Comparison of ENCODE assay signal across 8 mouse cellular contexts in genomic region chr7:127935748-127936159, GRCm38 (mm10). TPM values are rescaled to one million over a fixed set of nuclear protein-coding genes. Genes with fewer than 3 reads are reported as not detected.
A peak's percentile ranks its signal among the peaks of the same experiment; 100 is the strongest.
DNase-seq lines count a peak whose midpoint lies in the region; ATAC-seq and TF ChIP-seq lines count a peak whose summit lies in the region.

No protein-coding gene starts in this region.

- under 1% methylated on average over 37 of the region's 38 CpGs for WGBS in forebrain, embryonic 16.5 days
- WGBS in liver, embryonic 16.5 days (ENCODE audit: insufficient replicate concordance) = under 1% methylated on average over 38 of the region's 38 CpGs

- H3K4me2 ChIP-seq in forebrain, embryonic 16.5 days (ENCODE audit: low read length) = peak overlapping the region; percentile 90
- peak overlapping the region; percentile 99 for H3K4me2 ChIP-seq in liver, embryonic 16.5 days (ENCODE audit: low read depth, low read length)

- peaks cover 2% of the 10 kb centered on the region for H3K4me1 ChIP-seq in ES-Bruce4 (ENCODE audit: control insufficient read depth, insufficient read depth, low read length)
- peaks cover 14% of the 10 kb centered on the region for H3K4me1 ChIP-seq in forebrain, embryonic 16.5 days (replicated peaks; ENCODE audit: control insufficient read depth, insufficient read depth, low read length)
- peaks cover 20% of the 10 kb centered on the region for H3K4me1 ChIP-seq in liver, embryonic 16.5 days (ENCODE audit: control insufficient read depth, low read depth, low read length)

- H3K36me3 ChIP-seq in ES-Bruce4 (ENCODE audit: control insufficient read depth, insufficient read depth, low read length, poor library complexity, severe bottlenecking) = no peaks in the 10 kb centered on the region
- H3K36me3 ChIP-seq in forebrain, embryonic 16.5 days (ENCODE audit: control insufficient read depth, insufficient read depth) = no peaks in the 10 kb centered on the region
- no peaks in the 10 kb centered on the region for H3K36me3 ChIP-seq in liver, embryonic 16.5 days (ENCODE audit: control insufficient read depth, insufficient read depth)

- ATAC-seq in forebrain, embryonic 16.5 days = peak; percentile 57
- no peak; the same call in 1 of the 2 replicates for ATAC-seq in liver, embryonic 16.5 days (ENCODE audit: low read depth)
- ATAC-seq in granulocyte monocyte progenitor cell, adult 5-6 weeks (replicated peaks; ENCODE audit: poor library complexity, severe bottlenecking) = no peak

- H3K4me3 ChIP-seq in gastrocnemius, adult 2 months = peak overlapping the region; percentile 76
- H3K4me3 ChIP-seq in ES-Bruce4 (ENCODE audit: low read depth, low read length) = peak overlapping the region; percentile 81
- peak overlapping the region; percentile 84 for H3K4me3 ChIP-seq in forebrain, embryonic 16.5 days (replicated peaks; ENCODE audit: low read length)
- peak overlapping the region; percentile 74 for H3K4me3 ChIP-seq in liver, embryonic 16.5 days (ENCODE audit: low read depth, low read length)

- no peak for TF ChIP-seq CTCF in gastrocnemius, adult 2 months (IDR thresholded peaks at IDR 0.05)
- TF ChIP-seq CTCF in ES-Bruce4 (IDR thresholded peaks at IDR 0.05; ENCODE audit: low read depth, low read length) = no peak

- intact Hi-C loops in gastrocnemius, adult 2 months (cut with DNase I) = loop anchor here (1.0 to 10.0 kb wide), 4 partner anchors 23 to 269 kb away; partner anchors contain the start of genes Cox6a2, Gm21974, Hsd3b7 and Kat8

- peak overlapping the region; percentile 85 for H3K9ac ChIP-seq in ES-Bruce4 (ENCODE audit: low read depth, poor library complexity, severe bottlenecking)
- peak overlapping the region; percentile 91 for H3K9ac ChIP-seq in forebrain, embryonic 16.5 days (replicated peaks; ENCODE audit: low read depth, low read length)
- peak overlapping the region; percentile 80 for H3K9ac ChIP-seq in liver, embryonic 16.5 days (ENCODE audit: low read depth, low read length)

- TF ChIP-seq POLR2A in ES-Bruce4 (IDR thresholded peaks at IDR 0.05; ENCODE audit: insufficient read depth, low read length) = no peak

- H3K27ac ChIP-seq in gastrocnemius, adult 2 months = peak overlapping the region; percentile 87
- H3K27ac ChIP-seq in ES-Bruce4 (ENCODE audit: insufficient read depth, low read length) = no peak overlapping the region
- H3K27ac ChIP-seq in forebrain, embryonic 16.5 days (ENCODE audit: low read length) = peak overlapping the region; percentile 65
- 0 out of 2 replicates have a peak overlapping the region, but pooled peaks have one; percentile 26 for H3K27ac ChIP-seq in liver, embryonic 16.5 days (ENCODE audit: low read length)

- no peak for DNase-seq in gastrocnemius, adult 2 months
- DNase-seq in gastrocnemius, adult 18-20 months (ENCODE audit: low spot score) = no peak
- DNase-seq in yolk sac, embryonic 10.5 days (ENCODE audit: low spot score) = no peak
- no peak for DNase-seq in layer of hippocampus, adult 9-11 months

- no peak for TF ChIP-seq EP300 in ES-Bruce4 (IDR thresholded peaks at IDR 0.05; ENCODE audit: insufficient read depth, low read depth, low read length)

- H3K9me3 ChIP-seq in ES-Bruce4 (replicated peaks; ENCODE audit: control insufficient read depth, insufficient read depth, low read length, poor library complexity, severe bottlenecking) = no peaks in the 10 kb centered on the region
- no peaks in the 10 kb centered on the region for H3K9me3 ChIP-seq in forebrain, embryonic 16.5 days (ENCODE audit: control insufficient read depth, low read length)
- H3K9me3 ChIP-seq in liver, embryonic 16.5 days (replicated peaks; ENCODE audit: control insufficient read depth, low read length) = no peaks in the 10 kb centered on the region

- no peaks in the 10 kb centered on the region for H3K27me3 ChIP-seq in ES-Bruce4 (ENCODE audit: control insufficient read depth, insufficient read depth, low read length, poor library complexity, severe bottlenecking)
- H3K27me3 ChIP-seq in forebrain, embryonic 16.5 days (replicated peaks; ENCODE audit: control insufficient read depth, insufficient read depth, low read length) = no peaks in the 10 kb centered on the region
- H3K27me3 ChIP-seq in liver, embryonic 16.5 days (ENCODE audit: control insufficient read depth, insufficient read depth, low read depth, low read length) = no peaks in the 10 kb centered on the region

RNA-seq across cellular contexts. Expression of gene Prss8, which starts 5.8 kb away (rescaled TPM):
- not detected for total RNA-seq in gastrocnemius, adult 2 months (2021)
- total RNA-seq in gastrocnemius, adult 18-20 months (2021) = not detected
- 73.0 and 74.5 TPM in 2 replicates for polyA plus RNA-seq in ES-Bruce4 (2011; ENCODE audit: insufficient read depth, insufficient read length, low read depth, missing spikeins)
- 0.19 and 0.32 TPM in 2 replicates for polyA plus RNA-seq in forebrain, embryonic 16.5 days (2015; fragmentation: Nextera tagmentation; extraction: Ambion mirVana)
- polyA plus RNA-seq in liver, embryonic 16.5 days (2015; fragmentation: Nextera tagmentation; extraction: Ambion mirVana) = 14.8 and 18.5 TPM in 2 replicates
- total RNA-seq in granulocyte monocyte progenitor cell, adult 5-6 weeks (2014; fragmentation: Nextera tagmentation) = not detected in 2 replicates
- total RNA-seq in granulocyte monocyte progenitor cell, adult 5-6 weeks (2017) = 0.52 TPM in 1 of 2 replicates, not detected in the other

RNA-seq across cellular contexts. Expression of gene Prss36, which starts 10.8 kb away (rescaled TPM):
- 1 to 10 TPM; 6.0 to 7.1 TPM for total RNA-seq in gastrocnemius, adult 2 months (2021)
- total RNA-seq in gastrocnemius, adult 18-20 months (2021) = 1 to 10 TPM; 6.1 to 7.1 TPM
- 21.2 and 22.4 TPM in 2 replicates for polyA plus RNA-seq in ES-Bruce4 (2011; ENCODE audit: insufficient read depth, insufficient read length, low read depth, missing spikeins)
- polyA plus RNA-seq in forebrain, embryonic 16.5 days (2015; fragmentation: Nextera tagmentation; extraction: Ambion mirVana) = 13.2 TPM in 2 replicates
- polyA plus RNA-seq in liver, embryonic 16.5 days (2015; fragmentation: Nextera tagmentation; extraction: Ambion mirVana) = 2.9 and 3.0 TPM in 2 replicates
- total RNA-seq in granulocyte monocyte progenitor cell, adult 5-6 weeks (2014; fragmentation: Nextera tagmentation) = 0.92 and 7.3 TPM in 2 replicates
- 0.90 and 3.3 TPM in 2 replicates for total RNA-seq in granulocyte monocyte progenitor cell, adult 5-6 weeks (2017)

RNA-seq across cellular contexts. Expression of gene Kat8, which starts 23.4 kb away (rescaled TPM):
- total RNA-seq in gastrocnemius, adult 2 months (2021) = 10 to 100 TPM; 24.3 to 26.6 TPM
- total RNA-seq in gastrocnemius, adult 18-20 months (2021) = 10 to 100 TPM; 23.1 to 24.7 TPM
- 43.2 and 47.1 TPM in 2 replicates for polyA plus RNA-seq in ES-Bruce4 (2011; ENCODE audit: insufficient read depth, insufficient read length, low read depth, missing spikeins)
- polyA plus RNA-seq in forebrain, embryonic 16.5 days (2015; fragmentation: Nextera tagmentation; extraction: Ambion mirVana) = 53.3 and 55.4 TPM in 2 replicates
- polyA plus RNA-seq in liver, embryonic 16.5 days (2015; fragmentation: Nextera tagmentation; extraction: Ambion mirVana) = 12.9 and 13.3 TPM in 2 replicates
- 20.4 and 25.0 TPM in 2 replicates for total RNA-seq in granulocyte monocyte progenitor cell, adult 5-6 weeks (2014; fragmentation: Nextera tagmentation)
- 18.1 and 21.0 TPM in 2 replicates for total RNA-seq in granulocyte monocyte progenitor cell, adult 5-6 weeks (2017)

RNA-seq across cellular contexts. Expression of gene Fus, which starts 31.5 kb away (rescaled TPM):
- 10 to 100 TPM; 77.8 to 99.5 TPM for total RNA-seq in gastrocnemius, adult 2 months (2021)
- total RNA-seq in gastrocnemius, adult 18-20 months (2021) = 10 to 100 TPM; 83.3 to 92.1 TPM
- 1,572 and 1,655 TPM in 2 replicates for polyA plus RNA-seq in ES-Bruce4 (2011; ENCODE audit: insufficient read depth, insufficient read length, low read depth, missing spikeins)
- polyA plus RNA-seq in forebrain, embryonic 16.5 days (2015; fragmentation: Nextera tagmentation; extraction: Ambion mirVana) = 342 and 386 TPM in 2 replicates
- 86.5 and 92.3 TPM in 2 replicates for polyA plus RNA-seq in liver, embryonic 16.5 days (2015; fragmentation: Nextera tagmentation; extraction: Ambion mirVana)
- 319 and 323 TPM in 2 replicates for total RNA-seq in granulocyte monocyte progenitor cell, adult 5-6 weeks (2014; fragmentation: Nextera tagmentation)
- 60.8 and 62.2 TPM in 2 replicates for total RNA-seq in granulocyte monocyte progenitor cell, adult 5-6 weeks (2017)

RNA-seq across cellular contexts. Expression of gene Bckdk, which starts 31.9 kb away (rescaled TPM):
- 100 to 1,000 TPM; 169 to 177 TPM for total RNA-seq in gastrocnemius, adult 2 months (2021)
- 100 to 1,000 TPM; 169 to 173 TPM for total RNA-seq in gastrocnemius, adult 18-20 months (2021)
- polyA plus RNA-seq in ES-Bruce4 (2011; ENCODE audit: insufficient read depth, insufficient read length, low read depth, missing spikeins) = 77.3 and 81.1 TPM in 2 replicates
- 79.4 and 81.7 TPM in 2 replicates for polyA plus RNA-seq in forebrain, embryonic 16.5 days (2015; fragmentation: Nextera tagmentation; extraction: Ambion mirVana)
- polyA plus RNA-seq in liver, embryonic 16.5 days (2015; fragmentation: Nextera tagmentation; extraction: Ambion mirVana) = 45.9 and 51.1 TPM in 2 replicates
- 63.3 and 78.0 TPM in 2 replicates for total RNA-seq in granulocyte monocyte progenitor cell, adult 5-6 weeks (2014; fragmentation: Nextera tagmentation)
- total RNA-seq in granulocyte monocyte progenitor cell, adult 5-6 weeks (2017) = 38.6 and 50.5 TPM in 2 replicates
